Mouse (Mus musculus) midbrain, embryonic 16.5 days (tissue): Measurements from ENCODE around the gene Ms4a14. TPM values are rescaled to one million over a fixed set of nuclear protein-coding genes. Genes with fewer than 3 reads are reported as not detected.
"Not testable (repeated sequence)": the region's sequence is repeated elsewhere in the genome, so short reads cannot be mapped to it uniquely, and the experiment has no call there.

Source experiments
- ATAC-seq: fragments of 200-750 bp; cut with Nextera tagmentation; 2 replicates; pipeline ENCODE4 v1.8.0; 2017; ENCODE audit warnings: moderate TSS enrichment
- H3K27ac ChIP-seq: fragments of 300-500 bp; sonication (generic); 2 replicates; pipeline ENCODE4 v1.5.1; 2014; ENCODE audit warnings: mild to moderate bottlenecking, low read length, mixed read lengths
- H3K27me3 ChIP-seq: fragments of 300-500 bp; sonication (generic); 2 replicates; pipeline ENCODE4 v1.6.1; 2014; ENCODE audit warnings: low read depth, low read length, mixed read lengths; ENCODE audit not compliant: control insufficient read depth, insufficient read depth
- H3K36me3 ChIP-seq: fragments of 300-500 bp; sonication (generic); 2 replicates; pipeline ENCODE4 v1.6.1; 2014; ENCODE audit warnings: mild to moderate bottlenecking, low read length, moderate library complexity, mixed read lengths; ENCODE audit not compliant: control insufficient read depth, insufficient read depth
- H3K4me1 ChIP-seq: fragments of 300-500 bp; sonication (generic); 2 replicates; pipeline ENCODE4 v1.6.1; 2014; ENCODE audit warnings: mild to moderate bottlenecking, low read length, mixed read lengths; ENCODE audit not compliant: control insufficient read depth, insufficient read depth
- H3K4me2 ChIP-seq: fragments of 300-500 bp; sonication (generic); 2 replicates; pipeline ENCODE4 v1.6.1; 2014; ENCODE audit warnings: mild to moderate bottlenecking, low read length, mixed read lengths
- H3K4me3 ChIP-seq: fragments of 300-500 bp; sonication (generic); 2 replicates; pipeline ENCODE4 v1.5.1; 2014; ENCODE audit warnings: low read depth, mild to moderate bottlenecking, low read length, moderate library complexity, mixed read lengths
- H3K9ac ChIP-seq: fragments of 300-500 bp; sonication (generic); 2 replicates; pipeline ENCODE4 v1.6.1; 2014; ENCODE audit warnings: low read depth, low read length, mixed read lengths
- H3K9me3 ChIP-seq: fragments of 300-500 bp; sonication (generic); replicated peaks from 2 replicates; pipeline ENCODE4 v1.6.1; 2014; ENCODE audit warnings: mild to moderate bottlenecking, low read length, mixed read lengths; ENCODE audit not compliant: control insufficient read depth, poor library complexity, severe bottlenecking
- WGBS: fragments of 180-500 bp; shearing (Covaris S2); extraction: QIAGEN DNeasy Blood & Tissue Kit; methylation state at CpG from one replicate; pipeline ENCODE4 v1.1.7; 2014; 5-methylcytosine and 5-hydroxymethylcytosine counted together
- polyA plus RNA-seq: library from polyadenylated mRNA; unstranded; fragments of >200 nt; fragmentation: Nextera tagmentation; extraction: Ambion mirVana; gene quantifications from 2 replicates; pipeline ENCODE4 v1.2.1, GENCODE M21; 2015

Gene Ms4a14
- polyA plus RNA-seq, 1 experiment from 2014 or later, result not detected

DNA sequence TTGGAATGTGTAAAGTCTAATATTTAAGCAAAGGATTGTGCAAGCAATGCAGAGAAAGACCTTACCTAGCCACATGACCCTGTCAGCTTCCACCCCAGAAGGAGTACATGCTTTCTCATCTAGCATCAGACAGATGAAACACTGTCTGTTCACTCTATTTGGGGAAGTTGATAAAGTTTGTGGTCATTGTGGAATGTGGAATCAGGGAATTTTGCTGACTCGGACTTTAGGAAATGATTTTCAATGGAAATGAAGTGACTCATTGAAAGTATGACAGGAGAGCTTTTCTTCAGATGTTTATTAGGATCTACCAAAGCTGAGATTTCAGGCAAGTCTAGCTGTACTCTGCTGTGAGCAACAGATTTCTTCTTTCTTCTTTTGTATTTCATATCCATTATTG lies 6.9 kb upstream of the Ms4a14 start:
- Histone ChIP-seq H3K27me3 (no peaks in the 10 kb centered on the region), H3K27ac (no peak overlapping the region), H3K36me3 (no peaks in the 10 kb centered on the region), H3K4me1 (no peaks in the 10 kb centered on the region), H3K9ac (no peak overlapping the region), H3K9me3 (no peaks in the 10 kb centered on the region), H3K4me2 (no peak overlapping the region), H3K4me3 (no peak overlapping the region)
- no peak for ATAC-seq
- WGBS, result 94% methylated on average over 1 of the region's 1 CpGs

DNA sequence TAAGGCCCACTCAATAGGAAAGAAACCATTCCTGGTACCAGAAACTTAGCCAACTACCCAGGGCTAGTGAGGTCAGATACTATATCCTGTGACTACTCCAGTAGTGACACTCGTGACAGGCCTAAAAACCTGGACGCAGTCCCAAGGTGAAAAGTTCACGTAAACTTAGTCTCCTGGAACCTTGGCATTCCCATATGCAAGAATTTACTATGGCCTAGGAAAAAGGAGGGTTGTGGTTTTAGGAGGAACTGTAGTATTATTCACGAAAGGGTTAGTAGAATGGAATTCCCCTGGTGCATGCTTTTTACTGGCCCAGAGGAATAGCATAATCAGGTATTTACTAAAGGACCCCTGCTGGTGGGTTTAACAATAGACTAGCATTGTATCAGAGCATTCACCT lies 2.5 kb upstream of the Ms4a14 start:
- ATAC-seq, result no peak
- Histone ChIP-seq H3K4me2 (no peak overlapping the region), H3K27ac (no peak overlapping the region), H3K36me3 (no peaks in the 10 kb centered on the region), H3K27me3 (no peaks in the 10 kb centered on the region), H3K9me3 (no peaks in the 10 kb centered on the region), H3K4me3 (no peak overlapping the region), H3K9ac (no peak overlapping the region), H3K4me1 (no peaks in the 10 kb centered on the region)
- 83% methylated on average over 4 of the region's 4 CpGs for WGBS

DNA sequence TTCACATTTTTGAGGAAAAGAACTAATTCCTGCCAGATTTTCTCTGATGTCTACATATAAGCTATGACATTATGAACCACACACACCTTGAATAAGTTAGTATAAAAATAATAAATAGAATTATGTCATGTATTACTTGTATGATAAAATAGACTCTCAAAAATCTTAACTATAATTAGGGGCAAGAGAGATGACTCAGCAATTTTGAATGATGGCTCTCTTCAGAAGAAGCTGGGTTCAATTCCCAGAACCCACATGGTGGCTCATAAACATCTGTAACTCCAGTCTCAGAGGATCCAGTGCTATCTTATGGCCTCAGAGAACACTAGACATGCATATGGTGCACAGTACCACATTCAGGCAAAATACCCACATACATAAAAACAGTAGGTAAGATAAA lies 5.4 kb downstream of the Ms4a14 start:
- H3K4me1 ChIP-seq, result no peaks in the 10 kb centered on the region
- ATAC-seq, result no peak
- H3K9me3 ChIP-seq, result no peaks in the 10 kb centered on the region
- no peak overlapping the region for H3K9ac ChIP-seq
- no peaks in the 10 kb centered on the region for H3K27me3 ChIP-seq
- H3K27ac ChIP-seq, result no peak overlapping the region
- H3K4me3 ChIP-seq, result no peak overlapping the region
- no peak overlapping the region for H3K4me2 ChIP-seq
- no peaks in the 10 kb centered on the region for H3K36me3 ChIP-seq

DNA sequence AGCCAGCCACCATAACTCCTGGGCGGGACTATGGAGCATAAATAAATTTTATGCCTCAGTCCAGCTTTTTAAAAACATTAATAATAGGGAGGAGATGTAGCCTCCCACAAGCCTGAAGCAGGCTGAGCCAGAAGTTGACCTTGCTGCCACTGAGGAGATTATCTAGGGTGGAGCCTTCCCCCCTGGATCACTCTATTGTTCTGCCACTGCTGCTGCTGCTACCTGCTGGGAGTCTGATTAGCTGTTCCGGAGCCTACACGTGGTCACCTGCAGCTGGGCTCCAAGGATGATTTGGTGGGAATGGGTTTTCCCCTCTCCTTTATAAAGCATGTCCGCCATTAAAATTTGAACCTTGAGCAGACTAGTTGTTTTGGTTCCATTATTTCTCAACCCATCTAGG lies 14.7 kb downstream of the Ms4a14 start:
- H3K4me3 ChIP-seq, H3K36me3 ChIP-seq, H3K9ac ChIP-seq, H3K9me3 ChIP-seq, H3K4me1 ChIP-seq, ATAC-seq, H3K4me2 ChIP-seq, H3K27ac ChIP-seq, H3K27me3 ChIP-seq: not testable (repeated sequence)
- 37% methylated on average over 4 of the region's 4 CpGs for WGBS

DNA sequence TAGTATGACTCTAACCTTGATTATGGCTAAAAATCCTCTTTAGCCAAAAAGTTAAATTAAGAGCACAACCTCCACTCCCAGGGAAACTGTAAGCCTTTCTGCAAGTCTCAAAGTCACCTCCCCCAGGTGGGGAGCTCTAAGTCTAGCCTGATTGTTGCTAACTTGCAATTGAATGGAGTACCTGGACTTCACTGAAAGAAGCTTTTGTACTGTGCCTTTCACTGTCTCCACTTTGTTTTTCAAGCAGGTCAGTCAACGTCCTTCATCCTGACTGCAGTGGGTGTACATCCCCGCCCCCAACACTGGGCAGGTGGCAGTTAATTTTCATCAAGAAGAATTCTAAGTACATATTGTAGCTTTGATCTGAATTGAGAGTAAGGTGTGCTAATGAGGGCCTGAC lies 15.3 kb downstream of the Ms4a14 start:
- Histone ChIP-seq H3K36me3 (no peaks in the 10 kb centered on the region), H3K9me3 (no peaks in the 10 kb centered on the region), H3K27me3 (no peaks in the 10 kb centered on the region), H3K27ac (no peak overlapping the region), H3K4me1 (no peaks in the 10 kb centered on the region), H3K9ac (no peak overlapping the region), H3K4me2 (no peak overlapping the region), H3K4me3 (no peak overlapping the region)
- ATAC-seq, result no peak
- WGBS, result 42% methylated on average over 2 of the region's 2 CpGs

DNA sequence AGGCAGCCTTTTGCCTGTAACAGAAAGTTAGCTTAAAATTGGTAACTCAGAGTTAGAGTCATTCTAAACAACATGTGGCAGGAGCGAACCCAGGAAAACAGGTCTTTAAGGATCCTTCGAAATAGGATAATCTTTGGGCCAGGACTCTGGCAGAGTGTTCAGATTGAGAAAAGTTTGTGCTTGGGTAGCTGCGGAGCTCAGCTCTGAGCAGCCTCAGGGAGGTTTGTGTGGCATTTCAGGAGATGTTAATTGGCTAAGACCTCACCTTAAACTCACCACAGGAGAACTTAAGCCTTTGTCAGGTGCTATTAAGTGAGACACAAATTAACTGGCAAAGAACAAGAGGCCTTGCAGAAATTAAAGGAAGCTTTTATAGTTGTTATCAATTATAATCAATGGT lies 20.6 kb downstream of the Ms4a14 start:
- 14% methylated on average over 3 of the region's 3 CpGs for WGBS
- not testable (repeated sequence) for H3K36me3 ChIP-seq, H3K9me3 ChIP-seq, H3K4me1 ChIP-seq, H3K9ac ChIP-seq, ATAC-seq, H3K27ac ChIP-seq, H3K27me3 ChIP-seq, H3K4me3 ChIP-seq
- peak overlapping the region; percentile 16 for H3K4me2 ChIP-seq

DNA sequence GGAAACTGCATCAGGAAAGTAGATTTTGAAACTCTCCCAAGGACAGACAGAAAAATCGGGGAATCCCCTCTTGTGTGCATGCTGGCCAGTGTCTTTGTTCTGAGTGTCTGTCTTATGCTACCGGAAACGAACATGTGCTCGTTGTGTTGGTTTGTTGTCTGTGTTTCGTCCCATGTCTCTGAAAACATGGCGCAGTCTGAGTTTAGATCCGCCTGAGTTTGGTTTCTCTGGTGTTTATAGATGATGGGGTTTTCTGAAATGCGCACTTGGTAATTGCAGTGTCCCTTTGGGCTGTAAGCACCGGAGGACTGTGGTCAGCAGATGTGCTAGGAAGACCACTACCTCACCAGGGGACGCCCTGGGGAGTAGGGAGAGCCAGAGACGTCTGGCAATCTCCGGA lies 21.3 kb downstream of the Ms4a14 start:
- WGBS, result 12% methylated on average over 12 of the region's 12 CpGs
- no peaks in the 10 kb centered on the region for H3K27me3 ChIP-seq
- no peaks in the 10 kb centered on the region for H3K9me3 ChIP-seq
- peak overlapping the region; percentile 35 for H3K4me3 ChIP-seq
- H3K4me1 ChIP-seq, result no peaks in the 10 kb centered on the region
- peak overlapping the region; percentile 41 for H3K4me2 ChIP-seq
- no peak for ATAC-seq
- H3K36me3 ChIP-seq, result no peaks in the 10 kb centered on the region
- H3K27ac ChIP-seq, result no peak overlapping the region
- no peak overlapping the region for H3K9ac ChIP-seq

DNA sequence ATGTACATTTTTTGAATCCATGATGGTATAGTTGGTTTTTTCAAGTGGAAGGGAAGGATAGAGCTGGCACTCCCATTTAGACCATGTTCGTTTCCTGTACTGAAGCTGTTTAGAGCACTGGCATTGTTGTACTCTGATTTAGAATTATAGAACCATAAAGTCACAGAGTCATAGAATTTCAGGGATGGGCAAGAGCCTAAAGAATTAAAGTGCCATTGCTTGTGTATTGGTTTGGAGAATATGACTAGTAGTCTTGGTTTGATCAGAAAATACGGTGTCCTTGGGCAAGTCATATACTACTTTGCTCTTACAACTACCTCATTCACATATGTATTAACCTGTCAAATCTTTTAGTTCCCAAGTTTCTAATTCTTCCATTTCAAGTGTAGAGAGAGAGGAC lies 30.5 kb downstream of the Ms4a14 start, which contains the start of gene Ms4a5:
Ms4a5 (minus strand) TSS at position 101 of the 400 bp plus-strand sequence.
- Histone ChIP-seq H3K4me3 (no peak within 1 kb of the TSS), H3K27me3 (no peaks in the 10 kb centered on the region), H3K4me1 (no peaks in the 10 kb centered on the region), H3K9ac (no peak within 1 kb of the TSS), H3K4me2 (no peak within 1 kb of the TSS), H3K27ac (no peak within 1 kb of the TSS), H3K36me3 (no peaks in the 10 kb centered on the region), H3K9me3 (no peaks in the 10 kb centered on the region)
- 87% methylated on average over 2 of the region's 2 CpGs for WGBS
- no peak for ATAC-seq

DNA sequence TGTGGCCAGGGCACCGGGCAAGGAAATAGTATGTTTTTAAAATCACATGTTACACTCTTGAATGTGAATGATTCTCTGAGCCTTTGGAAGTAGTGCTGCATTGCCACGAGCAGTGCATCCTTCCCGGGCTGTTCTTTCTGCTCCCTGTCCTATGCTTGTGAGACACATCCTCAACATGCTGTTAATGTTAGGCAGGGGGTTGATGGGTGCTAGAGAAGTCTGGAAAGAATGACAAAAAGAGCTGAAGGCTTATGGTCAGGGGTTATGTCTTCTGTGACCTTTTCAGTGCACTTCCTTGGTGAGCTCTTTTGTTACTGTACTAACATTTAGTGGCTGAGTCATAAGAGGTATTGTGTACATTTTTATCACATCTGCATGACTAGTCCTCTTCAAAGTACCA lies 34.0 kb downstream of the Ms4a14 start:
- no peak overlapping the region for H3K27ac ChIP-seq
- no peaks in the 10 kb centered on the region for H3K9me3 ChIP-seq
- H3K4me3 ChIP-seq, result no peak overlapping the region
- no peaks in the 10 kb centered on the region for H3K4me1 ChIP-seq
- H3K9ac ChIP-seq, result no peak overlapping the region
- no peaks in the 10 kb centered on the region for H3K36me3 ChIP-seq
- ATAC-seq, result no peak
- H3K27me3 ChIP-seq, result no peaks in the 10 kb centered on the region
- WGBS, result 84% methylated on average over 3 of the region's 3 CpGs
- no peak overlapping the region for H3K4me2 ChIP-seq

DNA sequence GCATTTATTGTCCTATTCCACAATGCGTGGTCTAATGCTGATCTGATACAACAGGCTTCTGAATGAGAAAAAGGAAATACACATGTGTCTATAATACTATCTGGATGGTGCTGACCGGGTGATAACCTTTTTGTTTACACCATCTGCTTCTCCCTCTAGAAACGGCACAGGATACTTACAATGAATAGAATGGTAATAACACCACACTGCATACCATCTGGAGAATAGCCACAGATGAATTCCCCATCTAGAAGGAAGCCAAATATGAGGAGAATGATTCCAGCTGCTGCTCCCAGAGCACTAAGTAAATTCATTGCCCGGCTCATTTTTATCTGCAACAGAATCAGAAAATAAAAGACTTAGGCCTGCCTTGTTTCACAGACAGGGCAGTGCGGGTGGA lies 37.8 kb downstream of the Ms4a14 start:
- no peak for ATAC-seq
- 72% methylated on average over 5 of the region's 5 CpGs for WGBS

More for the DNA sequence above, 37.8 kb downstream of the Ms4a14 start:
- no peak overlapping the region for H3K27ac ChIP-seq
- H3K4me2 ChIP-seq, result no peak overlapping the region
- H3K36me3 ChIP-seq, result no peaks in the 10 kb centered on the region
- H3K27me3 ChIP-seq, result no peaks in the 10 kb centered on the region
- H3K9ac ChIP-seq, result no peak overlapping the region
- no peaks in the 10 kb centered on the region for H3K4me1 ChIP-seq
- H3K4me3 ChIP-seq, result no peak overlapping the region
- no peaks in the 10 kb centered on the region for H3K9me3 ChIP-seq
